Mouse (Mus musculus) granulocyte monocyte progenitor cell, adult 5-6 weeks (primary cell): ENCODE measurements at regions not wholly inside any gene's neighbourhood (a gene's known extent, or its start where the extent isn't known, plus 50 kb on each side); places are given as distances from the start of the nearest gene placed in this dataset.
A peak's percentile ranks its signal among the peaks of the same experiment; 100 is the strongest.

Experiments used
- ATAC-seq: replicated peaks from 2 replicates; pipeline ENCODE4 v1.8.0; 2016; ENCODE audit warnings: mild to moderate bottlenecking, moderate TSS enrichment, inconsistent platforms; ENCODE audit not compliant: poor library complexity, severe bottlenecking

DNA sequence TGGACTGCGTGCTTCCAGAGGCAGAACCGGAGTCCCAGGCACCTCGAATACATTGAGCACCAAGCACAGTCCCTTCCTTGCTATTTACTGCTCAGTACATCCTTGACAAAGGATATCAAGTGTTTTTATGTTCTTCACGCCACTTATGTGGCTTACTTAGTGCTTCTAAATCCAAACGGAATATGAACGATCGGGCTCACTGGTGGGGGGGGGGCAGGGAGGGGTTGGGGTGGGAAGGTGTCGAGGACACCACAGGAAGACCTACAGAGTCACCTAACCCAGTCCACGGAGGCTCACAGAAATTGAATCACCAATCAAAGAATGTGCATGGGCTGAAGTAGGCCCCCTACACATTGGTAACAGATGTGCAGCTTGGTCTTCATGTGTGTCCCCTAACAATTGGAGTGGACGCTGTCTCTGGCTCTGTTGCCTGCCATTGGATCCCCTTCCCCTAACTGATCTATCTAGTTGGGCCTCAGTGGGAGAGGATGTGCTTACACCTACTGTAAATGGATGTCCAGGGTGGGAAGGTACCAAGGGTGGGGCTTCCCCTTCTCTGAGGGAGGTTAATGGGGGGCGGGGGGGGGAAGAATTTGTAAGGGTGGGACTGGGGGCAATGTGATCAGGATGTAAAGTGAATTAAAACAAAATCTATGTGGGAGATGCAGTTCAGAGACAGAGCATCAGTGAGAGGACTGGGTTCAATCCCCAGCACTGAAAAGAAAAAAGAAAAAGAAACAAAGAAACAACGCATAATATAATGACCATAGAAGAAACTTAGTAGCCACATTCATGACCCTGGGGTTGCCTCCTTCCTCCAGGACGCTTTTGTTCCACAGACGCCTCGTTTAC lies 99.1 kb upstream of the Cpm start:
- no peak for ATAC-seq

DNA sequence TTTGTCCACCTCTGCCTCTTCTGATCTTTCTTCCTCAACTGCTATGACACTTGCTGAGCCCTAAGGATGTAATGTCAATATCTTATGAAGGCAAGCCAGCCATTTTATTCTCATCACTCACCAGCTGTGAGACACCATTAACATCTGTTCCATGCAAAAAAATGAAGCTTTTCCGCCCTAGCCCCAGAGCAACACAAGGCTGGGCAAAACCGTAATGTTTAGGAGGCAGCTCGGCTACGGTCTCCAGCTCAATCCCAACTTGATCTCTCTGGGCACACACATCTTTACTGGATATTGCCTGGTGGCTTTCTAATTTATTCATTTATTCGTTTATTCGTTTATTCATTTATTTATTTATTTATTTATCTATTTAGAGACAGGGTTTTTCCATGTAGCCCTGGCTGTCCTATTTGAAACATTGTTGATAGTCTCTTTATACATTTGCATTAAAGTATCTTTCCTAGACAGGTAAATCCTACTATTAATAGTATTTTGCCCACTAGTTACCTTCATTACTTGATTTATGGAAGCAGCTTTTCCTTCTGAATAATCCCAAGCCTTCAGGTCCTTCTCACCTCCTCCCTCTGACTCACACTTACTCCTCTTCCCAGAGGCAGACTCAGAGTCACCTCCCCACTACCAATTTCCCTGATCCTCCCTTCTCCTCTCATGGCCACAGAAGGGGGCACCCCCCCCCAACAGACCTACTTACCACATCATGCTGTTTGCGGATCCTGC lies 99.9 kb upstream of the Cpm start:
- no peak for ATAC-seq

GRCm38 (mm10) chr10:117528575-117529268 lies 100.6 kb upstream of the Cpm start:
- no peak for ATAC-seq

GRCm38 (mm10) chr10:117527979-117528378 lies 101.3 kb upstream of the Cpm start:
- no peak for ATAC-seq

GRCm38 (mm10) chr10:117527243-117527642 lies 102.1 kb upstream of the Cpm start:
- no peak for ATAC-seq

- no peak for ATAC-seq
Observed at GRCm38 (mm10) chr10:117526834-117527188, 102.5 kb upstream of the Cpm start.

- no peak for ATAC-seq
Observed at GRCm38 (mm10) chr10:117526008-117526833, 103.1 kb upstream of the Cpm start.

GRCm38 (mm10) chr10:117525608-117526007 lies 103.7 kb upstream of the Cpm start:
- ATAC-seq, result no peak

DNA sequence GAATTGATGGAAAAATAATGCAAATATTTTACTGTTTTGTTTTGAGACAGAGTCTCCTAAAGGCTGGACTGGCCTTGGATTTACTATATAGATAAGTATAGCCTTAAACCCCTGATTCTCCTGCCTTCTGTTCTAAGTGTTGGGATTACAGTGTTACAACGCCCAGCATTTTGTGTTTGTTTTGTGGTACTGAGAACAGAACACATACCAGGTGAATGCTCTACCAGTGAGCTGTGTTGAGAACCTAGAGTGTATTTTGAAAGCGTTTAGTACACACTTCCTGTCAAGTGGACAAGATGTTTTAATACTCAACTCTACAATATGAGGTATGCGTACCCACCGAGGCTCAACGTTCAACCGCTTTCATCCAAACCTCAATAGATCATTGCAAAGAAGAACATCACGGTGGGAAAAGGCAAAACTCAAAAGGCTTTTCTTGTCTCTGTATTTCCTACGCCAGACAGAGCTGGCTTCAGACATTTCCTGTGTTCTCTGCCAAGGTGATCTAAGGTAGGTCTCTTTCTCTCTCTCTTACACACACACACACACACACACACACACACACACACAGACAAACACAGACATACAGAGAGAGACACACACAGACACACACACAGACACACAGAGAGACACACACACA lies 104.3 kb upstream of the Cpm start:
- no peak for ATAC-seq

DNA sequence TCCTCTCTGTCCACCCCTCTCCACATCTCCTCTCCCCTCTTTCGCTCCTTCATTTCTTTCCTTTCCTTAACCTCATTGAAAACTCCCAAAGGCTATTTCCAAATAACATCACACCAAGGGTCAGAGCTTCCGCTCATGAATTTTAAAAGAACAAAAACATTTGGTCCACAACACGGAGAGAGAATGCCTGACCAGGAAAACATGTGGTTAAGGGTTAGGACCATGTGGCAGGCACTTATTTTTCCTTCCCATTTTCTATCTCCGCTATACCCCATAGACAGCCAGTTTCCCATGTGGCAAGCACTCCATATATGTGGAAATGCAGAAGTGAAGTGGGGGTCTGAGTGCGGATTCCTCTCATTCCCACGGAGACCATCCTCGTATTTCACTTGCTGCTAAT lies 105.2 kb upstream of the Cpm start:
- peak; percentile 69 for ATAC-seq

DNA sequence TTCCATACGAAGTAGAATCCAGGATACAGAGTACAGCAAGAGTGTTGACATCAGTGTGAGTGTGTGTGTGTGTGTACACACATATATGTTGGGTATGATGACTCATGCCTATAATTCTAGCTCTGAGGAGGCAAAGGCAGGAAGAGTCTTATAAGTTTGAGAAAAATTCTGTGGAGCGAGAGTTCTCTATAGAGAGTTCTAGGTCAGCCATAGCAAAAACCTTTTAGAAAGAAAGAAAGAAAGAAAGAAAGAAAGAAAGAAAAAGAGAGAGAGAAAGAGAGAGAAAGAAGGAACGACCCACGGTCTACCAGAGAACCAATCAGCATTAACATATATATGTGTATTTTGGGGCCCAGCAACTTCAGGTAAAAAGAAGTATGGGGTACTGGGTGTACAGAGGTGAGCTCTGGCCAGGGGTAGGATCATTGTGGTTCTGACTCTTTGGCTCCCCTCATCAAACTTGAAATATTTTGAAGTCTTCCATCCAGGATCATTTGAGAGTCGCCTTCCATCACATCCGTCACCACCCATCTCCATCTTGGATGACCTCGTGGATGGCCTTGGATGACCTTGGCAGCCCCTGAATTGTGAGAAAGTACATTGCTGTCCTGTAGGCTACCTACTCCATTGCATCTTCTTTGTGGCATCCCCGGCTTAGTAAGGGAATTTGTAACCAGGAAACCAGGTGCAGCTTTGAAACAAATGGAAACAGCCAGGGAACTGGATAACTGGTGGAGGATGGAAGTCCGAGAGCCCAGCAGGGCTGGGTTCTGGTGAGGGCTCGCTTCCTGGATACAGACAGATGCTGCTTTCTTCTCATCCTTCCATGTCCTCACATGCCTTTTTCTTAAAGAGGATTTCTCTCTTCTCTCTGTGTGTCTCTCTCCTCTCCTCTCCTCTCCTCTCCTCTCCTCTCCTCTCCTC lies 106.1 kb upstream of the Cpm start:
- ATAC-seq, result no peak

DNA sequence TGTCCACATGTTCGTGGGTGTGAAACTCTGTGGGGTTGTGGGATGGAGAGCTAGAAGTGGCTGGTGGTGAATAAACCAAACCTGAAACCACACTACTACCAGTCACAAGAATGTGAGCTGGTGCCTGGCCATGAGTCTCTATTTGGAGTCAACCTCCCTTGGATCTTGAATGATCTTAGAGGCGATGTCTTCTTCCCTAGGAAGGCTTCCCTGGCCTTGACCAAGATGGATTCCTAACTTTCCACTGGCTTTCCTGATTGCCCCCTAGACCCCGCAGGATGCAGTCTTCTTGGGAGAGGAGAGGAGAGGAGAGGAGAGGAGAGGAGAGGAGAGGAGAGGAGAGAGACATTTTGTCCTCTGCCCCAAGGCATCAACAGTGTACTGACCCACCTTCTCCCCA lies 106.9 kb upstream of the Cpm start:
- no peak for ATAC-seq

GRCm38 (mm10) chr10:117521315-117522270 lies 107.7 kb upstream of the Cpm start:
- no peak for ATAC-seq

DNA sequence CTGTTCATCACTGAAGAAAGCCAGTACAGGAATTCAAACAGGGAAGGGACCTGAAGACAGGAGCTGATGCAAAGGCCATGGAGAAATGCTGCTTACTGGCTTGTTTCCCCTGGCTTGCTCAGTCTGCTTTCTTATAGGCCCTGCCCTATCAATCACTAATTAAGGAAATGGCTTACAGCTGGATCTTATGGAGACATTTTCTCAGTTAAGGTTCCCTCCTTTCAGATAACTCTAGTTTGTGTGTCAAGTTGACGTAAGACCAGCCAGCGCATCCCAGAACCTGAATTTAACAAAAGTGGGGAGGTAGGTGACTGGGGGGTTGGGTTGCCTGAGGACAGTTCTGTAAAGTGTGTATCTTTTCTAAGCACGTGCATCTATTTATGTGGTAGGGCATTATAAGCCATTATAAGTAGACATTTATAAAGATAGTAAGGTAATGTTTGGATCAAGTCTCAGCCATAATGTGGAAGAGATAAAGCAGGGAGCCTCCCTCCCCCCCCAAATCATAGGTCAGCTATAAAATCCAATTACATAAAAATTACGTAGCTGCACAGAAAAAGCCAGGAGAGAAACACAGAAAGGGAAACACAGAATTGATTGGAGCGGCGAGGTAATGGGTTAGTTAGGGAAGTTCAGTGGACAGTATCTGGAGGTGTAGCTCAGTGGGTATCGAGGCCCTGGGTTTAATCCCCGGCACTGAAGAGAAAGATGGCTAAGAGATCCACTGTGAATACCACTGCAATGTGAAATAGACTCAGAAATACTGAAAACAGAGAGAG lies 108.6 kb upstream of the Cpm start:
- no peak for ATAC-seq

GRCm38 (mm10) chr10:117519670-117520535 lies 109.4 kb upstream of the Cpm start:
- ATAC-seq, result no peak
